Mouse (Mus musculus) gonadal fat pad, adult 2 months (tissue): ENCODE measurements at regions not wholly inside any gene's neighbourhood (a gene's known extent, or its start where the extent isn't known, plus 50 kb on each side); places are given as distances from the start of the nearest gene placed in this dataset.
"Not testable (repeated sequence)": the region's sequence is repeated elsewhere in the genome, so short reads cannot be mapped to it uniquely, and the experiment has no call there.

Experiments used
- DNase-seq: peaks from one replicate; pipeline ENCODE4 v3.0.0-alpha.2; 2012; ENCODE audit warnings: low read depth

GRCm38 (mm10) chr12:95385688-95386087 lies 306.3 kb upstream of the Flrt2 start:
- DNase-seq = no peak

- DNase-seq = no peak
Observed at GRCm38 (mm10) chr12:95388185-95388584, 303.8 kb upstream of the Flrt2 start.

- DNase-seq = no peak
Observed at GRCm38 (mm10) chr12:95392821-95393220, 299.2 kb upstream of the Flrt2 start.

- DNase-seq = no peak
Observed at GRCm38 (mm10) chr12:95394991-95395530, 297.0 kb upstream of the Flrt2 start.

- DNase-seq = no peak
Observed at GRCm38 (mm10) chr12:95420861-95421260, 271.2 kb upstream of the Flrt2 start.

- no peak for DNase-seq
Observed at GRCm38 (mm10) chr12:95424739-95425138, 267.3 kb upstream of the Flrt2 start.

- no peak for DNase-seq
Observed at GRCm38 (mm10) chr12:95437226-95437625, 254.8 kb upstream of the Flrt2 start.

GRCm38 (mm10) chr12:95457480-95457879 lies 234.5 kb upstream of the Flrt2 start:
- DNase-seq = peak; percentile 93

- peak; percentile 22 for DNase-seq
Observed at GRCm38 (mm10) chr12:95466502-95467490, 225.2 kb upstream of the Flrt2 start.

GRCm38 (mm10) chr12:95469897-95470296 lies 222.1 kb upstream of the Flrt2 start:
- no peak for DNase-seq

- DNase-seq = no peak
Observed at GRCm38 (mm10) chr12:95486502-95486901, 205.5 kb upstream of the Flrt2 start.

- DNase-seq = no peak
Observed at GRCm38 (mm10) chr12:95488371-95488770, 203.7 kb upstream of the Flrt2 start.

GRCm38 (mm10) chr12:95489374-95489773 lies 202.7 kb upstream of the Flrt2 start:
- DNase-seq = no peak

GRCm38 (mm10) chr12:95489848-95490247 lies 202.2 kb upstream of the Flrt2 start:
- no peak for DNase-seq

GRCm38 (mm10) chr12:95491806-95492436 lies 200.1 kb upstream of the Flrt2 start:
- not testable (repeated sequence) for DNase-seq

GRCm38 (mm10) chr12:95501443-95501842 lies 190.6 kb upstream of the Flrt2 start:
- DNase-seq = no peak

- DNase-seq = no peak
Observed at GRCm38 (mm10) chr12:95520008-95520407, 172.0 kb upstream of the Flrt2 start.

- DNase-seq = no peak
Observed at GRCm38 (mm10) chr12:95522052-95522451, 170.0 kb upstream of the Flrt2 start.

GRCm38 (mm10) chr12:95533888-95534639 lies 158.0 kb upstream of the Flrt2 start:
- no peak for DNase-seq

- DNase-seq = peak; percentile 91
Observed at GRCm38 (mm10) chr12:95547301-95547700, 144.7 kb upstream of the Flrt2 start.

- no peak for DNase-seq
Observed at GRCm38 (mm10) chr12:95553129-95553528, 138.9 kb upstream of the Flrt2 start.
